ENCODE assay signal across 37 mouse cellular contexts in genomic region chr6:128833046-128833445, GRCm38 (mm10). TPM values are rescaled to one million over a fixed set of nuclear protein-coding genes. Genes with fewer than 3 reads are reported as not detected.
A peak's percentile ranks its signal among the peaks of the same experiment; 100 is the strongest.
DNase-seq lines count a peak whose midpoint lies in the region; ATAC-seq lines count a peak whose summit lies in the region.
"Had no signal": no experiment of that assay in that cellular context is flagged by ENCODE, and none has a peak within 500 bp of the region (broad histone marks: within the 10 kb centered on the region; RNA-seq: fewer than 3 reads in every experiment).

No protein-coding gene starts in this region.

- ATAC-seq in neutrophil, adult 5-6 weeks (ENCODE audit: extremely low read depth, insufficient number of reproducible peaks, low FRiP score, poor library complexity, severe bottlenecking), result 0 out of 2 replicates have a peak, but pooled peaks have one; percentile 24
- ATAC-seq: forebrain, embryonic 15.5 days; hindbrain, postnatal 0 days; inflammation-experienced regulatory T-cells, adult 6 months; Patski had no signal

- no peak overlapping the region for H3K27ac ChIP-seq in limb, embryonic 10.5 days
- H3K27ac ChIP-seq: embryonic facial prominence, embryonic 10.5 days; embryonic facial prominence, embryonic 13.5 days; forebrain, embryonic 12.5 days; forebrain, embryonic 15.5 days; gastrocnemius, adult 2 months; heart, embryonic 15.5 days; hindbrain, embryonic 14.5 days; hindbrain, postnatal 0 days had no signal

- H3K36me3 ChIP-seq in limb, embryonic 10.5 days, result no peaks in the 10 kb centered on the region
- H3K36me3 ChIP-seq: embryonic facial prominence, embryonic 10.5 days; embryonic facial prominence, embryonic 13.5 days; forebrain, embryonic 12.5 days; forebrain, embryonic 15.5 days; G1E; heart, embryonic 12.5 days; heart, embryonic 15.5 days had no signal

- 86% methylated on average over 10 of the region's 10 CpGs for WGBS in limb, embryonic 10.5 days

- H3K4me3 ChIP-seq in limb, embryonic 10.5 days, result no peak overlapping the region
- H3K4me3 ChIP-seq: embryonic facial prominence, embryonic 10.5 days; embryonic facial prominence, embryonic 13.5 days; erythroblast, embryonic 14.5 days; forebrain, embryonic 12.5 days; forebrain, embryonic 15.5 days; gastrocnemius, adult 2 months; heart, embryonic 12.5 days; heart, embryonic 15.5 days had no signal

- peak; percentile 47 for DNase-seq in thymus, postnatal 0 days (ENCODE audit: low spot score)
- no peak for DNase-seq in thymus, adult 18-20 months
- peak; percentile 23 for DNase-seq in CD4-positive helper T cell, adult 2 months (ENCODE audit: low read depth, low spot score)
- peak; percentile 27 for DNase-seq in limb, embryonic 10.5 days (ENCODE audit: low spot score)
- no peak for DNase-seq in right cerebral cortex, adult 18-20 months
- DNase-seq in spleen, adult 18-20 months, result no peak
- DNase-seq: adrenal gland, adult 2 months; adrenal gland, postnatal 14 days; cerebellum, adult 11-12 months; cerebellum, adult 8-10 months; cerebellum, postnatal 10 days; cerebellum, postnatal 36 days; embryo, embryonic 11 days; gastrocnemius, adult 2 months; gastrocnemius, postnatal 14 days; heart, adult 18-20 months; heart, postnatal 10 days; heart, postnatal 4 days had no signal

- H3K9me3 ChIP-seq in limb, embryonic 10.5 days (replicated peaks), result no peaks in the 10 kb centered on the region
- H3K9me3 ChIP-seq: embryonic facial prominence, embryonic 10.5 days; embryonic facial prominence, embryonic 13.5 days; forebrain, embryonic 12.5 days; forebrain, embryonic 15.5 days; heart, embryonic 12.5 days; heart, embryonic 15.5 days had no signal

- H3K27me3 ChIP-seq in limb, embryonic 10.5 days (ENCODE audit: low read depth, poor library complexity, severe bottlenecking), result no peaks in the 10 kb centered on the region
- H3K27me3 ChIP-seq: CH12.LX; embryonic facial prominence, embryonic 13.5 days; forebrain, embryonic 12.5 days; forebrain, embryonic 15.5 days; heart, embryonic 12.5 days; heart, embryonic 15.5 days; Patski had no signal

- H3K4me1 ChIP-seq in limb, embryonic 10.5 days, result peaks cover 7% of the 10 kb centered on the region; the same call in 1 of the 2 replicates
- H3K4me1 ChIP-seq: heart, embryonic 12.5 days had no signal

RNA-seq across cellular contexts. Expression of gene Klrb1b, which starts 6.9 kb away (rescaled TPM):
- 0.92 and 1.1 TPM in 2 replicates for polyA plus RNA-seq in thymus, postnatal 0 days (2015; fragmentation: Nextera tagmentation; extraction: Ambion mirVana)
- polyA plus RNA-seq in limb, embryonic 10.5 days (2016; fragmentation: Nextera tagmentation; extraction: Ambion mirVana), result not detected in 2 replicates
- 0.37 and 1.5 TPM in 2 replicates for total RNA-seq in neutrophil, adult 5-6 weeks (2017)
- total RNA-seq: adrenal gland, postnatal 14 days; CH12.LX; gastrocnemius, adult 2 months; gastrocnemius, postnatal 14 days; gastrocnemius, postnatal 4 days; heart, postnatal 10 days; heart, postnatal 4 days; hindbrain, postnatal 0 days had no signal
- polyA plus RNA-seq: adrenal gland, adult 2 months; brain, embryonic 14.5 days; C2C12; cortical plate, adult 2 months; embryonic facial prominence, embryonic 10.5 days; embryonic facial prominence, embryonic 13.5 days; forebrain, embryonic 12.5 days; forebrain, embryonic 15.5 days; G1E; heart, embryonic 12.5 days; hindbrain, embryonic 11.5 days; hindbrain, embryonic 14.5 days; hindbrain, postnatal 0 days; Patski had no signal

RNA-seq across cellular contexts. Expression of gene Gm44511, which starts 6.9 kb away (rescaled TPM):
- 0.58 and 0.96 TPM in 2 replicates for polyA plus RNA-seq in thymus, postnatal 0 days (2015; fragmentation: Nextera tagmentation; extraction: Ambion mirVana)
- polyA plus RNA-seq in limb, embryonic 10.5 days (2016; fragmentation: Nextera tagmentation; extraction: Ambion mirVana), result not detected in 2 replicates
- 2.9 TPM in 1 of 2 replicates, not detected in the other for total RNA-seq in neutrophil, adult 5-6 weeks (2017)
- total RNA-seq: adrenal gland, adult 2 months; adrenal gland, postnatal 14 days; CH12.LX; G1E; gastrocnemius, adult 2 months; gastrocnemius, postnatal 14 days; gastrocnemius, postnatal 4 days; heart, adult 18-20 months; heart, postnatal 10 days; heart, postnatal 4 days; hindbrain, postnatal 0 days had no signal
- polyA plus RNA-seq: adrenal gland, adult 2 months; brain, embryonic 14.5 days; C2C12; cortical plate, adult 2 months; embryonic facial prominence, embryonic 10.5 days; embryonic facial prominence, embryonic 13.5 days; erythroblast, embryonic 14.5 days; forebrain, embryonic 12.5 days; forebrain, embryonic 15.5 days; G1E; heart, embryonic 12.5 days; heart, embryonic 15.5 days; hindbrain, embryonic 11.5 days; hindbrain, embryonic 14.5 days; hindbrain, postnatal 0 days; inflammation-experienced regulatory T-cells, adult 6 months; Patski had no signal

RNA-seq across cellular contexts. Expression of gene Klrb1c, which starts 44.0 kb away (rescaled TPM):
- 1.5 and 1.6 TPM in 2 replicates for polyA plus RNA-seq in thymus, postnatal 0 days (2015; fragmentation: Nextera tagmentation; extraction: Ambion mirVana)
- not detected in 2 replicates for polyA plus RNA-seq in limb, embryonic 10.5 days (2016; fragmentation: Nextera tagmentation; extraction: Ambion mirVana)
- total RNA-seq in neutrophil, adult 5-6 weeks (2017), result 2.4 and 3.2 TPM in 2 replicates
- total RNA-seq: CH12.LX; gastrocnemius, adult 2 months; heart, adult 18-20 months; heart, postnatal 10 days; heart, postnatal 4 days had no signal
- polyA plus RNA-seq: C2C12; embryonic facial prominence, embryonic 10.5 days; embryonic facial prominence, embryonic 13.5 days; erythroblast, embryonic 14.5 days; forebrain, embryonic 12.5 days; forebrain, embryonic 15.5 days; G1E; heart, embryonic 12.5 days; hindbrain, embryonic 11.5 days; Patski had no signal

RNA-seq across cellular contexts. Expression of gene Clec2i, which starts 54.3 kb away (rescaled TPM):
- polyA plus RNA-seq in thymus, postnatal 0 days (2015; fragmentation: Nextera tagmentation; extraction: Ambion mirVana), result 12.3 and 14.2 TPM in 2 replicates
- not detected in 2 replicates for polyA plus RNA-seq in limb, embryonic 10.5 days (2016; fragmentation: Nextera tagmentation; extraction: Ambion mirVana)
- total RNA-seq in neutrophil, adult 5-6 weeks (2017), result 148 and 170 TPM in 2 replicates
- total RNA-seq: gastrocnemius, adult 2 months; gastrocnemius, postnatal 14 days; heart, postnatal 4 days; hindbrain, postnatal 0 days had no signal
- polyA plus RNA-seq: adrenal gland, adult 2 months; brain, embryonic 14.5 days; C2C12; cortical plate, adult 2 months; embryonic facial prominence, embryonic 10.5 days; erythroblast, embryonic 14.5 days; forebrain, embryonic 15.5 days; G1E; heart, embryonic 12.5 days; hindbrain, embryonic 11.5 days; hindbrain, embryonic 14.5 days; Patski had no signal

RNA-seq across cellular contexts. Expression of gene BC035044, which starts 57.9 kb away (rescaled TPM):
- 48.3 and 50.0 TPM in 2 replicates for polyA plus RNA-seq in thymus, postnatal 0 days (2015; fragmentation: Nextera tagmentation; extraction: Ambion mirVana)
- 0.59 and 0.62 TPM in 2 replicates for polyA plus RNA-seq in limb, embryonic 10.5 days (2016; fragmentation: Nextera tagmentation; extraction: Ambion mirVana)
- 20.4 and 25.3 TPM in 2 replicates for total RNA-seq in neutrophil, adult 5-6 weeks (2017)
- total RNA-seq: gastrocnemius, adult 2 months; hindbrain, postnatal 0 days had no signal
- polyA plus RNA-seq: C2C12; erythroblast, embryonic 14.5 days; G1E; Patski had no signal

Comparison
In these comparisons a context has a peak if more than half of its experiments do, and no peak if none do; other contexts are left out.
1. DNase-seq: peak in thymus, postnatal 0 days (single experiment), CD4-positive helper T cell, adult 2 months (single experiment) and limb, embryonic 10.5 days (single experiment); none in thymus, adult 18-20 months (0 of 2), right cerebral cortex, adult 18-20 months (single experiment) and spleen, adult 18-20 months (0 of 2).